Mouse (Mus musculus) thymus, adult 18-20 months (tissue): ENCODE results near the gene Rab1a.
A peak's percentile ranks its signal among the peaks of the same experiment; 100 is the strongest.
"Not testable (repeated sequence)": the region's sequence is repeated elsewhere in the genome, so short reads cannot be mapped to it uniquely, and the experiment has no call there.

Experiments
- DNase-seq, 2 experiments: peaks; one replicate each; pipeline ENCODE4 v3.0.0; 2022; ENCODE audit warnings: mixed read lengths in 2 of 2

Rab1a gene

DNA sequence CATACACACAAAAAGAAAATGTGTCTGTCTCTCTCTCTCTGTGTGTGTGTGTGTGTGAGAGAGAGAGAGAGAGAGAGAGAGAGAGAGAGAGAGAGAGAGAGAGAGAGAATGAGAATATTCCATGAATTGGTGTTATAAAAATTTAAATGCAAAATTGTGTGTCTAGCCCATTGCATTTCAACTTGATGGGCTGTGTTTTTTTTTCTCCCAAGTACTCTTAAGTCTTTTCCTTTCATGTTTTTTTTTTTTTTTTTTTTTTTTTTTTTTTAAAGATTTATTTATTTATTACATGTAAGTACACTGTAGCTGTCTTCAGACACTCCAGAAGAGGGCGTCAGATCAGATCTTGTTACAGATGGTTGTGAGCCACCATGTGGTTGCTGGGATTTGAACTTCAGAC is 20.4 kb downstream of the Rab1a start:
- DNase-seq, result not testable (repeated sequence)

DNA sequence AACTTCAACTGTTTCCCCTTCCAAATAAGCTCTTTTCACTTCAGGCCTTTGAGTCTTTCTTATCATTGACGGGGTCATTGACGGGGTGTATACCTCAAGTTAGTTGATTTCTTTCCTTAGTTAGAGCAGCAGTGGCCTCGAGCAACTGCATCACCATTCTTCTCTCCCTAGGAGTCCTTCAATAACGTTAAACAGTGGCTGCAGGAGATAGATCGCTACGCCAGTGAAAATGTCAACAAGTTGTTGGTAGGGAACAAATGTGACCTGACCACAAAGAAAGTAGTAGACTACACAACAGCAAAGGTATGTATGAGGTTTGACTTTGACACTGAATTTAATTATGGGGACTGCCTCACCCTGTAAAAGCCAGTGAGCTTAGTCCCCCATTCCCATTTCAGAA is 23.0 kb downstream of the Rab1a start:
- DNase-seq, result no peak

- no peak for DNase-seq
These were observed 24.7 kb downstream of the Rab1a start for GRCm38 (mm10) chr11:20225938-20226337.

DNA sequence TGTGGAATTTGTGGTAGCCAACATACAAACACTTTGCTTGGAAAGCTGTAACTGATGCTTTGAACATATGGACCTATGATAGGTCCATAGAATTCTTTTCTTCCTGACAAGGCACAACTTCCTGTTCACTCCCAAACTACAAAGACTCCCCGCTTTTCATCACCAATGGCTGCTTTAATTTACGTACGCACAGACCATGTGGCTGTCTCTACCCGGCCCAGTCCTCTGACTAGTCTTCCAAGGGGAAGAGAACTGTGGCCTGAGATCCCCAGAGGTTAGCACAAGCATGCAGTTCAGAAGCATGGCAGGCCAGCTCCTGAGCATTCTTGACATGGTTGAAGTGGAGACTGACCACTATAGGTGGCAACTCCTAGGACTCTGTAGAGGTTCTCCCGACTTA is 27.4 kb downstream of the Rab1a start:
- no peak for DNase-seq

GRCm38 (mm10) chr11:20229311-20229710 is 28.1 kb downstream of the Rab1a start:
- no peak for DNase-seq

DNA sequence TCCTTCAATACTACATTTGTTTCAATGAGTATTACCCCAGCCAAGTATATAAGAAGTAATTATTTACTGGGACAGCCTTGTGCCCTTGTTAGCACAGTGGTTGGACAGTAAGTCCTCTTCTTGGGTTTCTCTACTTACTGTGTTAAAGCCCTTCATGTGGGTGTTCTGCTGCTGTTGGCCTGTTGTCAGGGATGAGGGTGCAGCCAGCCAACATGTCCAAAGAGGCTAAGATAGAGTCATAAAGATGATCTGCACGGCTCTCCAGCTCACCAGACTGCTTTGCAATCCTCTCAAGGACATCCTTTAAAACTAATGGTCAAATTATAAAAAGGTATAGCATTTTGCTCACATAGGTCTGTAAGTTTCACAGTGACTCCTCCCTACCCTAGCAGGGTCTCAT is 29.1 kb downstream of the Rab1a start:
- no peak for DNase-seq

- no peak for DNase-seq
These were observed 30.1 kb downstream of the Rab1a start for GRCm38 (mm10) chr11:20231128-20231878.

DNA sequence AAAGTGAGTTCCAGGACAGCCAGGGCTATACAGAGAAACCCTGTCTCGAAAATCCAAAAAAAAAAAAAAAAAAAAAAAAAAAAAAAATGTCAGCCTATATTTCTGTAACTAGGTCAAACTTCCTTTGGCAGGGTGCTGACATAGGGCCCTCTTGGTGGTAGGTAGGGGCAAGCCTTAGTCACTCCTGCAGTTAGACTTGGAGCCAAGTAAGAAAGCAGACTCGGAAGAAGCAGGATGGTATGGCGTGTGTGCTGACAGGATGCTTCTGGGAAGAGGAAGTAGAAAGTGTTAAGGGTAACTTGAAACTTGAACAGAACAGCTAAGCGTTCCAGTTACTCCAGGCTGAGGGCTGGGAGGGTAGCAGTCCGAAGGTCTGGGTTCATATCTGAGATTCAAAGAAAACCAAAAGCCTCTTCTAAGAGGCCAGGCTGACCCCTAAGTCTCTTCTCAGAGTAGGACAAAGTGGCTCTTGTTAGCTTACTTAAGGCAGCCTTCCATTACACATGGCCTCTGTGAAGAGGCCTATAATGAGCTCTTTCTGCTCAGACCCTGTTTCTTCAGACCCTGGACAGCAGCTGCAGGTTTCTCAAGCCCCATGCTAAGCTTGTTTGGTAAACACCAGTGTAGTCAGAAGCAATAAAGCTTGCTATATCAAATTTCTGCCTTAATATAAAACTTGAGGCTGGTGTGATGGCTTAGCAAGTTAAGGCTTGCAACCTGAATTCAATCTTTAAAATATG is 31.0 kb downstream of the Rab1a start:
- no peak for DNase-seq

DNA sequence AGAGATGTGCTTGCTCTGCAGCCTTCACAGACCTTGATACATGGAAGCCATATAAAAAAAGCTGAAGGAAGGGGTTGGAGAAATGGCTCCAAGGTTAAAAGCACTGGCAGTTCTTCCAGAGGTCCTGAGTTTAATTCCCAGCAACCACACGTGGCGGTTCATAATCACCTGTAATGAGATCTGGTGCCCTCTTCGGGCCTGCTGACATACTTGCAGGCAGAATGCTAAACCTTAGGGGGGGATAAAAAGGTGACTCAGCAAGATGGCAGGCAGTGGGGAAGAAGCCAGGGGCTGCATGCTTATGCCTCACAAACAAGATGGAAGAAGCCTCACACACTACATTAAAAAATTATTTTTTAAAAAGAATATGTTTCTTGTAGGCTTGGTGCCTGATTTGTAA is 33.0 kb downstream of the Rab1a start:
- no peak for DNase-seq

DNA sequence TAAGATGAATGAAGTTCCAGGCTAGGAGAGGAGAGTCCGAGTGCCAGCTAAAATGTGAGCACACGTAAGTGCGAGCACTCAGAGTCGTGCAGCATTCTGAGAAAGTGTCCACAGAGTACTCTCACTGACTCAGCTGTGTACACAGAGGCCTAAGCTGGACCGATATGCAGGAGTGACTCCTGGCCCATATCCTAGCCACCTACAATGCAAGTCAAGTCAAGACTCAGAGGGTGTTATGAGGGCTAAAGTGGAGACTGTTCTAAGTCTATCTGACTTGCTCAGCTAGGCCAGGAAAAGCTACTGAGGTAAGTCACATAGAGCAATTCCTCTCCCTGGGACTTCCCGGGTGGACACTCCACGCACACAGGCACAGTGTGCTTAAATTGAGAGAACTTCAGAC is 35.8 kb downstream of the Rab1a start:
- no peak for DNase-seq

DNA sequence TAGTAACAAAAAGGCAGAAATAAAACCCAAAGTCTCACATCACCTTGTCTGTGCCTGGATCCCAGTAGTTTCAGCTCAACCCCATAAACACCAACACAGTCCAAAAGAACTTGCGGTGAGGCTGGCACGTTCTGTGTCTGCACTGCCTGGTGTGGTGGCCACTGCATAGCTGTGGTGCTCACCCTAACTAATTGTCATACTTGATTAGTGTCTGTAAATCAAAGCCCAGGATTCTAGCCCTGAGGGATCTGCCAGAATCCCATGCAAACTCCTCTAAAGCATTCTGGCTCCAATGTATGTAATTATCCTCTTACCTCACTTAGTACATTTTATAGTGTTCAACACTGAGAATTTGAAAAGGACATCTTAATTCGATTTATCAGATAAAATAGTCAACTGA is 36.7 kb downstream of the Rab1a start:
- no peak for DNase-seq

DNA sequence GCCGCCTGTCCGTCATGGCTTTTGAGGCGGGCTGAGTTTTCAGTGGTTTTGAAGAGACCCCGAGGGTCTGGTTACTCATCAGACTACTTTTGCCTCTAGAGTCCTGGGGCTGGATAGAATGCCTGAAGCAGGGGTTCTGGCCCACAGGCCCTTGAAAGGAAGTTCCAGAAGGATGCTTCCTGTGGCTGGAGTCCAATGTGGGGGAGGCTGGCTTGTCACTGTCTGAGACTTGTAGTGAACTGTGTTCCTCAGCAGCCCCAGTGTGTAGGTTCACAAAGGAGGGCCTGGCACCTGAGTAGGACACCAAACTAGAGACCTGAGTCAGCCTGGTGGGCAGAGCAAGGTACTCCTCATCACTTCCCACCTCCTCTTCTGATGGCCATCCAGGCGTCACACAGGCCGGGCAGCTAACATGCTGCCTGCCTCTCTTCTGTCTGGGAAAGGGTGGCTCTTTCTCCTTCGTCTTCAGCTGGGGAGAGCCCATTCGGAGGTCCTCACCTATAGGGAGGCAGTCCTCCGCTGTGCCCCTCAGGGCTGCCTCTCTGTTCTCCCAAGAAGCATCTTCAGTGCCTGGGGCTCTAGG is 38.1 kb downstream of the Rab1a start:
- no peak for DNase-seq

GRCm38 (mm10) chr11:20240331-20240730 is 39.1 kb downstream of the Rab1a start:
- no peak for DNase-seq

- no peak for DNase-seq
These were observed 40.1 kb downstream of the Rab1a start for GRCm38 (mm10) chr11:20241311-20241710.

- no peak for DNase-seq
These were observed 41.3 kb downstream of the Rab1a start for GRCm38 (mm10) chr11:20242366-20243056.

DNA sequence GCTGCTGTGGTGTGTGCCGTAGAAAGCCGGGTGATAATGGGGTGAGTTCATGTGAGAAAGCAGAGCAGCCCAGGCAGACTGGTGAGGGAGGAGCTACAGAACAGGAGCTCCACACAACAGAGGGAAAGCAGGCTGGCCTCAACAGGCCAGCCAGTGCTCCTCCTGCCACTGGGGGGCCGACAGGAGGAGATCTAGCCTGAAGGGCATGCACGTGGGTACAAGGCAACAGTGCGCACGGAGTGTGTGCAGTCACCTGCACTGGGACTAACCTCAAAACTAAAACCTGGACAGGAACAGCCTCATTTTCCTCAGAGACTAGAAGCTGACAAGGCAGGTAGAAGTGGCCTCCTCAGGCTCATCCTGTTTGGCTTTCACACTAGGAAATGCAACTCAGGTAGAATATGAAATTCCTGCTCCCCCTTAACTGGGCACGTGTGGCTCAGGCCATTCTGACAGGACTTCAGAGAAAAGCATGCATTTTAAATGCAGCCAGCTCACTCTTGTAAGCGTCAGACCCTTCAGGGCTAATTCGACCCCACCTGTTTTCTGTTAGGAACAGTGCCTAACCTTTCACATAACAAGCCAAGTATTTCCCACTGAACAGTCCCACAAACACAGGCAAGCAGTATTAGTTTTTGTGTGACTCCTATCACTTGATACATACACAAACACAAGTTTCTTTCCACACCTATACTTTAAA is 42.1 kb downstream of the Rab1a start:
- DNase-seq, result no peak

DNA sequence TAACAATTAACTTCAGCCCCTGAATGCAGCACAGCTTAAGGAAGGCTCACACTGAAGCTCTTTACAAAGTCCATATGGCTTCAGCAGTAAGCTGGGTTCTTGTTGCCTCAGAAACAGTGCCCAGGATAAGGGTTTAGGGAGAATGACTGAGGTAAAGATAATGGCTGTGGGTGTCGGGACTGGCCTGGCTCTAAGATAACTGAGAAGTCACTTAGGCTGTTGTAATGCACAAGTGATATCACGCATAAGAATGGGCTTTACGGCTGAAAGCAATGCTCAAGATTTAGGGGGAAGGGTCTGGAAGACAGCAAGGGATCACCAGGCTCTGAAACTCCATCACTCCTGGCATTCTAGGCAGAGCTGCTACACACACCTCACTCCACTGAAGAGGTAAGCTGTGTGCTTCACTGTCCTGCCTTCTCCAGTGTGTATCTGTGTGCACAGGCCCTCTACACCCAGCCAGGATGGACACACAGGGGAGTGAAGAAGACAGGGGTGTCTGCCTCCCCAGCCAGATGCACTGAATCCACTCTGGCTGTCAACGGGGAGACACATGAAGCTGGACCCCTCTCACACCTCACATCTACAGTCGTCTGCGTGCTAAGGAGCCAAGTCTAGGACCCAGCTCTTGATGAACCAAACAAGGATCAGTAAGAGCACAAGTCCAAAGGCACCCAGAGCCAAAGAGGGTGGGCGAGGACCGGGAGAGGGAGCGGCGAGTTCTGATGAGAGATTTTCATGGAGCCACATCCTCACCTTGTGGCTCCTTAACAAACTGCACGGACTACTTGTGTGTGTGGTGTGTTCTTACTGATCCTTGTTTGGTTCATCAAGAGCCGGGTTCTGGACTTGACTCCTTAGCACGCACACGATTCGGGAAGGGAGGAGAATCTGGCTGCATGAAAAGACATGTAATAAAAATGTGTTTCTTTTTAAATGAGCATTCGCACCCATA is 43.4 kb downstream of the Rab1a start:
- DNase-seq, result no peak

- no peak for DNase-seq
These were observed 44.1 kb downstream of the Rab1a start for GRCm38 (mm10) chr11:20245316-20245715.

GRCm38 (mm10) chr11:20246616-20247015 is 45.4 kb downstream of the Rab1a start:
- DNase-seq, result no peak

GRCm38 (mm10) chr11:20247146-20247855 is 46.1 kb downstream of the Rab1a start:
- DNase-seq, result no peak

DNA sequence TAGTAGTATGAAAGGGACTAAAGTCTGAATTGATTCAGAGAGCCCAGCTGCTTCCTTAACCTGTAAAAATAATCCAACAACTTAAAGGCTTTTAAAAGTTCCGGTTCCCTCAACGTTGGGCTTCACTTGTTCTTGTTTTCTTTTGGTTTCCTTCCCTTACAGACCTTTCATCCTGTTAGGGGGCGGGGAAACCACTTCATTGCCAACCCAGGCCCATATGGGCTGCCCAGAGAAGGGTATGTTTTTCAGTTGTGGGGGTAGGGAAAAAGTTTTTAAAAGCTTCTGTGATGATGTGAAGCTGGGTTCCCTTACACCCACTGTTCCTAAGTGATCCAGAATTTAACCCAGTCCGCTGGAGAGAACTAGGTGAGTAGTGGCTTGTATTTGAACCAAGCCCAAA is 47.0 kb downstream of the Rab1a start:
- peak in 1 of 2 experiments; percentile 38 for DNase-seq
